Mouse (Mus musculus) intestine, postnatal 0 days (tissue): Measurements from ENCODE around the gene Isg20. TPM values are rescaled to one million over a fixed set of nuclear protein-coding genes. Genes with fewer than 3 reads are reported as not detected.

Experiments
- ATAC-seq: fragments of 200-750 bp; cut with Nextera tagmentation; 2 replicates; pipeline ENCODE4 v1.8.0; 2017; ENCODE audit warnings: mild to moderate bottlenecking, moderate TSS enrichment, moderate library complexity
- H3K27ac ChIP-seq: fragments of 300-500 bp; sonication (generic); 2 replicates; pipeline ENCODE4 v1.5.1; 2014; ENCODE audit warnings: mild to moderate bottlenecking, low read depth, low read length, moderate library complexity
- H3K27me3 ChIP-seq: fragments of 300-500 bp; sonication (generic); replicated peaks from 2 replicates; pipeline ENCODE4 v1.6.1; 2014; ENCODE audit warnings: low read length, mixed read lengths; ENCODE audit not compliant: control insufficient read depth, insufficient read depth
- H3K36me3 ChIP-seq: fragments of 300-500 bp; sonication (generic); 2 replicates; pipeline ENCODE4 v1.6.1; 2014; ENCODE audit warnings: mild to moderate bottlenecking, moderate library complexity; ENCODE audit not compliant: control insufficient read depth, insufficient read depth
- H3K4me1 ChIP-seq: fragments of 300-500 bp; sonication (generic); replicated peaks from 2 replicates; pipeline ENCODE4 v1.6.1; 2014; ENCODE audit warnings: antibody characterized with exemption, low read length, mixed read lengths; ENCODE audit not compliant: control insufficient read depth, insufficient read depth
- H3K4me2 ChIP-seq: fragments of 300-500 bp; sonication (generic); replicated peaks from 2 replicates; pipeline ENCODE4 v1.6.1; 2014; ENCODE audit warnings: low read depth, mild to moderate bottlenecking, moderate library complexity
- H3K4me3 ChIP-seq: fragments of 300-500 bp; sonication (generic); 2 replicates; pipeline ENCODE4 v1.5.1; 2014; ENCODE audit warnings: low read depth, low read length
- H3K9ac ChIP-seq: fragments of 300-500 bp; sonication (generic); 2 replicates; pipeline ENCODE4 v1.6.1; 2014; ENCODE audit warnings: mild to moderate bottlenecking, low read depth, low read length
- H3K9me3 ChIP-seq: fragments of 300-500 bp; sonication (generic); 2 replicates; pipeline ENCODE4 v1.6.1; 2016; ENCODE audit warnings: mixed run types; ENCODE audit not compliant: control insufficient read depth
- CTCF ChIP-seq: sonication (generic); IDR thresholded peaks from 2 replicates; pipeline ENCODE4 v1.5.1; 2016; ENCODE audit warnings: low read depth, mild to moderate bottlenecking, control low read depth, antibody characterized with exemption, moderate library complexity
- WGBS: fragments of 180-500 bp; shearing (Covaris S2); extraction: QIAGEN DNeasy Blood & Tissue Kit; methylation state at CpG from one replicate; pipeline ENCODE4 v1.1.7; 2014; 5-methylcytosine and 5-hydroxymethylcytosine counted together
- polyA plus RNA-seq: library from polyadenylated mRNA; unstranded; fragments of >200 nt; fragmentation: Nextera tagmentation; extraction: Ambion mirVana; gene quantifications from 2 replicates; pipeline ENCODE4 v1.2.1, GENCODE M21; 2015

Gene Isg20
- polyA plus RNA-seq, 1 experiment from 2014 or later, result 4.3 TPM

DNA sequence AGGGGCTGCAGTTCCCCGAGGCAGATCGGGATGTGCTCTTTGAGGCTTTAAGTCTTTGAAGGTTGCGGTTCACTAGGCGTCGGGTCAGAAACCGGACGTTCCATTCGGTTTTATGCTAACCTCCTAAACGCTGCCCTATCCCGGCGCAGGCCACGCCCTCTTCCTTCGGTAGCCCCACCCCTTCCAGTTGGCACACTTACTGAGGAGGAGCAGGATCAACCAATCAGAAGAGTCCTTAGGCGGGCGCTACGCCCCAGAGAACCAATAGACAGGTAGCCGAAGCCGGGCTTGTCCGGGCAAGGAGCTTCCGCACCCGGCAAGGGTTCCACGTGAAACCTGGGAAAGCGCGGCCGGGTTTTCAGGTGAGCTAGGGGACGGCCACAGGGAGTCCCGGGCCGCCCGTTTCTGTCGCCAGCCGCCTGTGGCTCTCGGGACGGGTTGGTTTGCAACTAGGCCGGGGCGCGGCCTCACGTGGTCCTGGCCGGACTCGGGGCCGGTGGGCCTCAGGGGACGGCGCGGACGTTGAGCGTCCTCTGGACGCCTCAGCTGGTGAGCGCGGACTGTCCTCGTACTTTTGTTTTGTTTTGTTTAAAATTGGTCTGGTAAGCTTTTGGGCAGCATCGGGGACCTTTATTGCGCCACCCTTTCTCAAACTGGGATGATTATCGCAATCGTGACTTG lies 17.4 kb upstream of the Isg20 start, which contains the start of gene Aen:
TSS of gene Aen (plus strand) at position 202 of the 681 bp plus-strand sequence.
- Histone ChIP-seq H3K9ac (peak within 1 kb of the TSS; percentile 80), H3K27ac (peak within 1 kb of the TSS; percentile 35; the same call in 1 of the 2 replicates), H3K4me2 (peak within 1 kb of the TSS; percentile 95), H3K4me1 (0 out of 2 replicates have a peak, but pooled peaks cover 3% of the 10 kb centered on the region), H3K9me3 (no peaks in the 10 kb centered on the region), H3K4me3 (peak within 1 kb of the TSS; percentile 95), H3K36me3 (no peaks in the 10 kb centered on the region), H3K27me3 (no peaks in the 10 kb centered on the region)
- WGBS, result 4% methylated on average over 53 of the region's 53 CpGs
- peak; percentile 97 for ATAC-seq
- no peak for TF ChIP-seq CTCF

DNA sequence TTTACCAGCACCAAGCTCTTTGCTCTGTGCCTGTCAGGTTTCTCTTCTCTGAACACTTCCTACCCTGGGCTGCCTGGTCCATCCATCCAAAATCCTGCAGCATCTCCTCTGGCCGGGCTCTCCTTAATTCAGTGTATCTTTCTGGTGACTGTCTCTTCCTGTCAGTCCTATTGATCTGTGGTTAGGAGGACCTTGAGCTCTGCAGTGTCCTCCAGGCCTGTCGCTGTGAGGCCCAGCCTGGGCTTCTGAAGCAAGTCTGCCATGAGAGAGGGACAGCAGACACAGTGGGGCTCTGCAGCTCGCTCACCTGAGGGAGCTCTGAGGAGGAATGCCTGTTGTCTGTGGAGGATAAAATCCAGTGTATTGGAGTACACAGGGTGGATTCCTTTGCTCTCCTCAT lies 15.7 kb upstream of the Isg20 start:
- WGBS, result 79% methylated on average over 3 of the region's 3 CpGs
- no peak overlapping the region for H3K9ac ChIP-seq
- H3K36me3 ChIP-seq, result peaks cover 7% of the 10 kb centered on the region; the same call in 1 of the 2 replicates
- ATAC-seq, result no peak
- no peak overlapping the region for H3K4me3 ChIP-seq
- no peaks in the 10 kb centered on the region for H3K9me3 ChIP-seq
- H3K4me2 ChIP-seq, result peak overlapping the region; percentile 95; the same call in 1 of the 2 replicates
- H3K27me3 ChIP-seq, result no peaks in the 10 kb centered on the region
- H3K27ac ChIP-seq, result peak overlapping the region; percentile 21; the same call in 1 of the 2 replicates
- no peak for TF ChIP-seq CTCF
- H3K4me1 ChIP-seq, result 0 out of 2 replicates have a peak, but pooled peaks cover 3% of the 10 kb centered on the region

DNA sequence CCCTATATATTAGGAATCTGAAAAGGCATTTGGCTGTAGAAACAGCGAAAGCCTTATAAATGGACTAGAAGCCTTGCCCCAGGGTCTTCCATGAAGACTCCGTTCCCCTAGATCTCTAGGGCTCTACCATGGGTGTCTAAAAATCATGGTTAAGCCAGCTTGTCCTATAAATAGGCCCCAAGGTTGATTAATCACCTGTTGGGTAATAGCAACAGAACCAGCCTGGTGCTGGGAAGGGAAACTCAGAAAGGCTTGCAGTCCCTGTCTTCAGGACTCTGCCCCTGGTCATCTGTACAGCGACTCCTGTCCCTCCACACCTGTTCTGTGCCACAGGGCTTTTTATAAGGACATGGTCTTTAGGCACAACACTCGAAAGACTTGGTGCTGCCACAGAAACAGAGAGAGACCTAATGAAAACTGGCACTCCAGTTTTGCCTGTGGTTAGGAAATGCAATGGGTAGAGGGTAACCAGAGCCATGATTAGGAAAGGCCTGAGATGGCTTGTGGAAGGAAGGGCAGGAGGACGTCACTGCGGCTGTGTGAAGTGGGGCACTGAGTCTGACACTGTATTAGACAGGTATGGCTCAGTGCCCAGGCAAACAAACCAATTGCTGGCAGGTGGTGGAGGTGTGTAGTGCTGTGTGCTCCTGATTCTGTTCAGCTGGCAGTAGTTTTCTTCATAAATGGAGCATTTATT lies 9.9 kb upstream of the Isg20 start:
- 89% methylated on average over 6 of the region's 6 CpGs for WGBS
- H3K27me3 ChIP-seq, result no peaks in the 10 kb centered on the region
- H3K4me2 ChIP-seq, result no peak overlapping the region
- no peaks in the 10 kb centered on the region for H3K9me3 ChIP-seq
- H3K9ac ChIP-seq, result no peak overlapping the region
- no peaks in the 10 kb centered on the region for H3K4me1 ChIP-seq
- no peak for TF ChIP-seq CTCF
- H3K4me3 ChIP-seq, result no peak overlapping the region
- no peak for ATAC-seq
- H3K36me3 ChIP-seq, result peaks cover 42% of the 10 kb centered on the region
- H3K27ac ChIP-seq, result no peak overlapping the region

DNA sequence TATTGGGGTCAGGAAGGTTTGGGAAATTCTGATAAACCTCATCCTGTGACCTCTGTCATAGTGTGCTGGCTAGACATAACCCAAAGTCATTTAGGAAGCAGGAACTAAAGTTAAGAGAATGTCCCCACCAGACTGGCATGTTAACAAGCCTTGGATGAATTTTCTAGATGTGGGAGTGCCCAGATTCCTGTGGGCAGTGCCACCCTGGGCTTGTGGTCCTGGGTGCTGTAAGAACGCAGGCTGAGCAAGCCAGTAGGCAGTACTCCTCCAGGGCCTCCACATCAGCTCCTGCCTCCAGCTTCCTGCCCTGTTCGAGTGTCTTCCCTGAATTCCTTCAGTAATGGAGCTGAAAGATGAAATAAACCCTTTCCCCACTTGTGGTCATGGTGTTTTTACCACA lies 9.0 kb upstream of the Isg20 start:
- Histone ChIP-seq H3K9me3 (no peaks in the 10 kb centered on the region), H3K36me3 (peaks cover 42% of the 10 kb centered on the region), H3K4me2 (no peak overlapping the region), H3K4me1 (no peaks in the 10 kb centered on the region), H3K27ac (no peak overlapping the region), H3K27me3 (no peaks in the 10 kb centered on the region), H3K4me3 (no peak overlapping the region), H3K9ac (no peak overlapping the region)
- 94% methylated on average over 2 of the region's 2 CpGs for WGBS
- ATAC-seq, result no peak
- no peak for TF ChIP-seq CTCF

DNA sequence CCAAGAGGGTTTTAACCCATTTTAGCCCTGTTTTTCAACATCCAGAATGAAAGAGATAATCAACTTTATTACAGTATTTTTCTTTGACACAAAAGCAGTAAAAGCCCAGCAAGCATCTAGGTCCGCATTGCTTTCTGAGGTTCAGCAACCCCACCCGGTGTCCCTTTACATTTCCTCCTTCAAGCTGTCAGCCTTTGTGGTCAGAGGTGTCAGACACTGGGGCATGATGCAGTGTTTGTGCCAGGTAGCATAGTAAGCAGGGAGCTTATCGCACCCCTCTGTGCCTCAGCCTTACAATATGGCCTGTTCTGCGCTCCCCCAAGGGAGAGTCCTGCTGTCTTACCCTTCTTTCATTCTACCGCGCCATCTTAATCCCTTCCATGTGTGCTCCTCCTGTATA lies 4.2 kb upstream of the Isg20 start:
- Histone ChIP-seq H3K4me1 (0 out of 2 replicates have a peak, but pooled peaks cover 3% of the 10 kb centered on the region), H3K36me3 (peaks cover 23% of the 10 kb centered on the region), H3K4me3 (no peak overlapping the region), H3K27me3 (no peaks in the 10 kb centered on the region), H3K9me3 (no peaks in the 10 kb centered on the region), H3K4me2 (no peak overlapping the region), H3K27ac (no peak overlapping the region), H3K9ac (no peak overlapping the region)
- ATAC-seq, result no peak
- TF ChIP-seq CTCF, result no peak
- 88% methylated on average over 6 of the region's 6 CpGs for WGBS

DNA sequence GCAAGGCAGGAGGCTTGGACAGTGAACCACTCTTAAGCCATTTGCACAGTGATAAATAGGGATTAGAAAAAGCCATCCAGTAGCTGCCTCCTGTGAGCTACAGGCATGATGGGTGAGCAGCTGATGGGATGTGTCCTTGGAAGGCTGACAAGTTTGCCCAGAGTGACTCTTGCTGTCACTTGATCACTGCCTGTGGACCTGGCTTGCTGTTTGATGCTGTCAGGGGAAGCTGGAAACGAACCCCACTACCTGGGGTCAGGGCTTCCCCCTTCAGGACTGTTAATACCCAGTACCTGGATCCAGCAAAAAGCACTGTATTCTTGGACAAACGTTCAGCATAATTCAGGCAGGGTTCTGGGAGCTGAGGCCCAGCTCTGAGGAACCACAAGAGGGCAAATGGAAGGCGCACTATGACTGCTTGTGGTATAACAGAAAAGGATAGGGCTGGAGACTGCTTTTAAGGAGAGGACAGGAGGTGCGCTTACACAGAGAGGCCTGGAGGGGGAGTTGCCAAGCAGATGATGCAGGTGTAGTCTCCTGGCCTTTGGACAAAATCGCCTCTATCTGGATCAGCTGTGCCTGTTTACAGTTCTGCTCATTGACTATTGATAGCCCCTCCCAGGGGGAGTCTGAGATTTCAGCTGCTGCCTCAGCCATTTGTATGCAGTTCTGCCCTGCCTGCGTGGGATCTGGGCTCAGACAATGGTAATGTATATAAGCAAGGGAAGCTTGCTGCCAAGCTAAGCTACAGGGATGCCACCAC lies 2.7 kb upstream of the Isg20 start:
- peak; percentile 46 for TF ChIP-seq CTCF
- Histone ChIP-seq H3K9ac (no peak overlapping the region), H3K9me3 (no peaks in the 10 kb centered on the region), H3K27me3 (no peaks in the 10 kb centered on the region), H3K36me3 (peaks cover 14% of the 10 kb centered on the region), H3K4me2 (no peak overlapping the region), H3K4me3 (no peak overlapping the region), H3K4me1 (0 out of 2 replicates have a peak, but pooled peaks cover 3% of the 10 kb centered on the region), H3K27ac (no peak overlapping the region)
- ATAC-seq, result no peak
- WGBS, result 46% methylated on average over 6 of the region's 6 CpGs
